Mouse (Mus musculus): ENCODE measurements around the gene Cul4a. TPM values are rescaled to one million over a fixed set of nuclear protein-coding genes. Genes with fewer than 3 reads are reported as not detected.
"Not testable (repeated sequence)": the region's sequence is repeated elsewhere in the genome, so short reads cannot be mapped to it uniquely, and the experiment has no call there.

Gene Cul4a
- total and polyA plus RNA-seq, 3 experiments: 15.6 to 27.0 (median 23.9) TPM

- dilution Hi-C loops (cut with MboI; ENCODE audit: extremely low pct_ligation_motif_present, extremely low pct_unique_long_range_greater_than_20kb, low sequenced_read_pairs) (no loop called here), in situ Hi-C loops (cut with MboI; ENCODE audit: low pct_ligation_motif_present, low pct_unique_long_range_greater_than_20kb, low sequenced_read_pairs) (no loop called here)
- no peaks in the 10 kb centered on the region for H3K4me1 ChIP-seq (ENCODE audit: control insufficient read depth in 1 of 2, insufficient read depth in 2 of 2)
- H3K79me2 ChIP-seq (replicated peaks; ENCODE audit: control insufficient read depth, extremely low read depth, insufficient read depth, poor library complexity, severe bottlenecking): no peaks in the 10 kb centered on the region
- H3K9ac ChIP-seq (ENCODE audit: insufficient read depth, low read depth): no peak overlapping the region
- no peak for DNase-seq (ENCODE audit: extremely low read depth)
- TF ChIP-seq CHD1 (IDR thresholded peaks at IDR 0.05; ENCODE audit: low read depth, low read length): no peak
- TF ChIP-seq ZKSCAN1 (IDR thresholded peaks at IDR 0.05; ENCODE audit: borderline replicate concordance, low read depth, low read length): no peak
- no peak for TF ChIP-seq POLR2A (IDR thresholded peaks at IDR 0.05; ENCODE audit: low read depth, low read length)
- no peak for TF ChIP-seq PAX5 (IDR thresholded peaks at IDR 0.05; ENCODE audit: low read length)
- TF ChIP-seq KAT2A (IDR thresholded peaks at IDR 0.05; ENCODE audit: insufficient replicate concordance, low read length): no peak
- no peak for TF ChIP-seq CTCF (conservative IDR thresholded peaks at IDR 0.05 in 1 of 2, IDR thresholded peaks at IDR 0.05 in 1 of 2; ENCODE audit: low read depth in 2 of 2, low read length in 2 of 2)
- no peak for TF ChIP-seq JUND (conservative IDR thresholded peaks at IDR 0.05; ENCODE audit: low read depth, low read length)
- TF ChIP-seq TCF12 (IDR thresholded peaks at IDR 0.05; ENCODE audit: low read depth, low read length): no peak
- TF ChIP-seq UBTF (IDR thresholded peaks at IDR 0.05; ENCODE audit: low read depth, low read length): no peak
- no peak overlapping the region for H3K27ac ChIP-seq (ENCODE audit: insufficient read depth, low read depth)
- no peaks in the 10 kb centered on the region for H3K27me3 ChIP-seq (replicated peaks)
- H3K4me2 ChIP-seq (ENCODE audit: insufficient read depth, low read depth, poor library complexity, severe bottlenecking): no peak overlapping the region
- no peaks in the 10 kb centered on the region for H3K9me3 ChIP-seq (replicated peaks; ENCODE audit: low read length)
- no peak overlapping the region for H3K4me3 ChIP-seq (replicated peaks in 1 of 3; ENCODE audit: low read depth in 2 of 3, low read length in 2 of 3, poor library complexity in 1 of 3)
- peaks cover 59 to 86% of the 10 kb centered on the region in 2 experiments for H3K36me3 ChIP-seq (replicated peaks in 1 of 2; ENCODE audit: control insufficient read depth in 1 of 2, insufficient read depth in 1 of 2, low read length in 1 of 2)
Observed at GRCm38 (mm10) chr8:13075044-13075443, 30.4 kb upstream of the Cul4a start.

GRCm38 (mm10) chr8:13075579-13075978 lies 29.8 kb upstream of the Cul4a start:
- H3K27ac ChIP-seq (ENCODE audit: insufficient read depth, low read depth); H3K4me1 ChIP-seq (ENCODE audit: control insufficient read depth in 1 of 2, insufficient read depth in 2 of 2); H3K79me2 ChIP-seq (replicated peaks; ENCODE audit: control insufficient read depth, extremely low read depth, insufficient read depth, poor library complexity, severe bottlenecking); H3K4me2 ChIP-seq (ENCODE audit: insufficient read depth, low read depth, poor library complexity, severe bottlenecking); H3K27me3 ChIP-seq (replicated peaks); H3K9ac ChIP-seq (ENCODE audit: insufficient read depth, low read depth); in situ Hi-C loops (cut with MboI; ENCODE audit: low pct_ligation_motif_present, low pct_unique_long_range_greater_than_20kb, low sequenced_read_pairs); dilution Hi-C loops (cut with MboI; ENCODE audit: extremely low pct_ligation_motif_present, extremely low pct_unique_long_range_greater_than_20kb, low sequenced_read_pairs); H3K9me3 ChIP-seq (replicated peaks; ENCODE audit: low read length); H3K4me3 ChIP-seq (replicated peaks in 1 of 3; ENCODE audit: low read depth in 2 of 3, low read length in 2 of 3, poor library complexity in 1 of 3); DNase-seq (ENCODE audit: extremely low read depth): not testable (repeated sequence)
- peaks cover 64 to 92% of the 10 kb centered on the region in 2 experiments for H3K36me3 ChIP-seq (replicated peaks in 1 of 2; ENCODE audit: control insufficient read depth in 1 of 2, insufficient read depth in 1 of 2, low read length in 1 of 2)

- no peak overlapping the region for H3K4me2 ChIP-seq (ENCODE audit: insufficient read depth, low read depth, poor library complexity, severe bottlenecking)
- H3K27me3 ChIP-seq (replicated peaks): no peaks in the 10 kb centered on the region
- H3K9ac ChIP-seq (ENCODE audit: insufficient read depth, low read depth): no peak overlapping the region
- in situ Hi-C loops (cut with MboI; ENCODE audit: low pct_ligation_motif_present, low pct_unique_long_range_greater_than_20kb, low sequenced_read_pairs) (no loop called here), dilution Hi-C loops (cut with MboI; ENCODE audit: extremely low pct_ligation_motif_present, extremely low pct_unique_long_range_greater_than_20kb, low sequenced_read_pairs) (no loop called here)
- H3K9me3 ChIP-seq (replicated peaks; ENCODE audit: low read length): no peaks in the 10 kb centered on the region
- no peaks in the 10 kb centered on the region for H3K4me1 ChIP-seq (ENCODE audit: control insufficient read depth in 1 of 2, insufficient read depth in 2 of 2)
- DNase-seq (ENCODE audit: extremely low read depth): no peak
- no peak overlapping the region for H3K4me3 ChIP-seq (replicated peaks in 1 of 3; ENCODE audit: low read depth in 2 of 3, low read length in 2 of 3, poor library complexity in 1 of 3)
- no peak for TF ChIP-seq CHD1 (IDR thresholded peaks at IDR 0.05; ENCODE audit: low read depth, low read length)
- TF ChIP-seq MXI1 (IDR thresholded peaks at IDR 0.05; ENCODE audit: low read depth, low read length): no peak
- TF ChIP-seq MAFK (IDR thresholded peaks at IDR 0.05; ENCODE audit: insufficient replicate concordance, low read length): no peak
- no peak for TF ChIP-seq HCFC1 (IDR thresholded peaks at IDR 0.05; ENCODE audit: low read depth, low read length)
- TF ChIP-seq ZNF384 (IDR thresholded peaks at IDR 0.05; ENCODE audit: low read depth, low read length): no peak
- no peak for TF ChIP-seq MAZ (IDR thresholded peaks at IDR 0.05; ENCODE audit: low read depth, low read length)
- TF ChIP-seq RCOR1 (conservative IDR thresholded peaks at IDR 0.05; ENCODE audit: low read depth, low read length): no peak
- TF ChIP-seq KAT2A (IDR thresholded peaks at IDR 0.05; ENCODE audit: insufficient replicate concordance, low read length): no peak
- no peak for TF ChIP-seq USF1 (IDR thresholded peaks at IDR 0.05; ENCODE audit: low read depth, low read length)
- no peak for TF ChIP-seq BHLHE40 (IDR thresholded peaks at IDR 0.05; ENCODE audit: low read depth, low read length)
- no peak for TF ChIP-seq ZKSCAN1 (IDR thresholded peaks at IDR 0.05; ENCODE audit: borderline replicate concordance, low read depth, low read length)
- TF ChIP-seq RAD21 (IDR thresholded peaks at IDR 0.05; ENCODE audit: low read depth, low read length): no peak
- H3K36me3 ChIP-seq (replicated peaks in 1 of 2; ENCODE audit: control insufficient read depth in 1 of 2, insufficient read depth in 1 of 2, low read length in 1 of 2): peaks cover 80 to 98% of the 10 kb centered on the region in 2 experiments
- H3K27ac ChIP-seq (ENCODE audit: insufficient read depth, low read depth): no peak overlapping the region
- H3K79me2 ChIP-seq (replicated peaks; ENCODE audit: control insufficient read depth, extremely low read depth, insufficient read depth, poor library complexity, severe bottlenecking): no peaks in the 10 kb centered on the region
Observed at GRCm38 (mm10) chr8:13077542-13077941, 27.9 kb upstream of the Cul4a start.

All from CH12.LX (cell line).